Mouse (Mus musculus) right cerebral cortex, postnatal 14 days (tissue): ENCODE data around the gene Tcap.

Experiments used
- DNase-seq: peaks from one replicate; pipeline ENCODE4 v3.0.0; 2022

Gene Tcap

DNA sequence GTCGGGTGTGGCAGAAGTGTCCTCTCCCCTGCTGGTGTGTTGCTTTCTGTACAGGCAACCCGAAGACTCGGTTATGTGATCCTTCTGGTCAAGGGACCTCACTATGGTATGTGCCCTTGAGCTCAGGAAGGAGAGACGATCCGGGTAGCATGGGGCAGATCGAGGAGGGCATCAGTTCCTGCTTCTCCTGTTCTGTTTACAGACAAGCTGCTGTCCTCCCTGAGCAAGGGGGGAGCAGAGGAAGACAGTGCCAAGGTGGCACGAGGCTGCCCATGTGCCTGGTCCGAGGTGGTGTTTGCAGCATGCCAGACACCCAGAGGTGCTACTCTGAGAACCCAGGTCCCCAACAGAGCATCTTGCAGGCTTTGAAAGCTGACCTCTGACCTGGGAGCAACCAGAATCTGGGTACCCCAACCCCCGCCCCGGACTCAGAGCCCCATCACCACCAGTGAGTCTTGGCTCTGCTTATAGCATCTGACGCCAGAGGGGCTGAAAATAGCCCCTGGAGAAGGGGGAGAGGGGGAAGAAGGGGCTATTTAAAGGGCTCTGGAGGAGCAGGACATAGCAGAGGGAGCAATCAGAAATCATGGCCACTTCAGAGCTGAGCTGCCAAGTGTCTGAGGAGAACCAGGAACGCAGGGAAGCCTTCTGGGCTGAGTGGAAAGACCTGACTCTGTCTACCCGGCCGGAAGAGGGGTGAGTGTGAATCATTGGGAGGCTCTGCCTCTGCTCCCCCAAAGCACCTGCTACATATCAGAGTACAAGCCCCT, at the start of gene Tcap:
Gene Tcap (plus strand): TSS at position 551 of the 770 bp plus-strand sequence.
- DNase-seq: no peak

DNA sequence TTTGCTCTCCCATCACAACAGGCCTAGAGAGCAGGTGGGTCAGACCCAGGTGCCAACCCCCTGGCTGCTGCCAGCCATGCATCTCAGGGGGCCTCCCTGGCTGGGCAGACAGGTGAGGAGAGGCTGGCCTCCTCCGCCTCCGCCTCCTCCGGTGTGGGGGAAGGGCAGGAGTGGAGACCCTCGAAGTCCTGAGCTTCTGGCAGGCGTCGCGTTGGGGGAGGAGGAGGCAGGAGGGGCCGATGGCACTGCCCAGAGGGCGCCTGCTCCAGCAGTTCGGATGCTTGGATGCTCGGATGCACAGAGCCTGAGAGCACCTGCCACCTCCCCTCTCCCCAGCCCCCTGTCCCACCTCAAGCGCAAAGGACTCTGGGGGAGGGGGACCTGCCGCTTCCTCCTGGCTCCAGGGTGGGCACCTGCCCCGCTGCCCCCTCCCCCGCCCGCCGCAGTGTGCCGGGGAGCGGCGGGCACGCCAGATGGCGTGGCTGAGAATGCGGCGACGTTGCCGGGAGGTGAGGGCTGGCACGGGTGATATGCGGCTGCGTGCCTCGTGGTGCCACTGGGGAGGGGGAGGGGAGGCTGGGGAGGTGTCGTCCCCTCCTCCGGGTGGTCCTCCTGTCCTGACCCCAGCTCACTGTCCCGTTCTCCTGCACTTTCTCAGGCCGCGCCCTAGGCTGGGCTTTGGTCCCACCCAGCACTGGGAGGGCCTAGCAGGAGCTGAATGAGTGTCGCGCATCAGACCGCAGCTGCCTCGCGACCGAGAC, 49.5 kb upstream of the Tcap start:
- peak; percentile 52 for DNase-seq

GRCm38 (mm10) chr11:98335250-98335649, 48.4 kb upstream of the Tcap start:
- DNase-seq: no peak

DNA sequence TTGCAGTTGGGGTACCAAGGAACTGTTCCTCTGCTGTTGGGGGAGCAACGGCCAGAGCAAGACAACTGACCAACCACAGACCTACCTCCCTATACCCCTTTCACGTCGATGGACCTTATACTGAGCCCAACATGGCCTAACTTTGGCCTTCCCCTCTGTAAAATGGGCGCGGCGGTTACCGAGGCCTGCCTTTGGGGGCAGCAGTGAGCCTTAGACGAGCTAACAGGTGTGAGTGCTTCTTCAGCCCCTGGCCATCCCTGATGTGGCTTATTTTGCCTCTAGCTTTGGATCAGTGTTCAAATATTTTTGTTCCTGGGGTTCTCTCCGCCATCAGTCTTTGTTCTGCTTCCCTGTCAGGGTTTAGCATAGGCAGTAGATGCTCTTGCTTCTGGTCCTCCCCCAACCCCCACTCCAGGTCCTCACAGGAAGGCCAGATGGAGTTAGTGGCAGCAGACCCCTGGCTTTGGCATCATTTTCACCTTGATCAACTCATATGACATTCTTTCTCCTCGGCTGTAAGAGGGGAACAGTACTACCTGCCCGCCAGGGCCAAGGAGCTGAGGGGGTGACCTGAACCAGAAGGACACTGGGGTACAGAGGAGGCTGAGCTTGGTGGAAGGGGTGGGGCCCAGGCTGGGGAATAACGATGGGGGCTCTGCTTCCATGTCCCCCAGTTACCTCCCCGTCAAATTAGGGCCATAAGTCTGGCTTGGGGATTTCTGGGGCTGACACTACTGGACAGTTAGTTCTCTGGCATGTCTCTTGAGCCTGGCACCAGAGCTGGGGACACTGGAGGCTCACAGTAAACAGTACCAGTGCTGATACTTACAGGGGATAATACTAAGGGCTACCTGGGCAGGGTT, 47.1 kb upstream of the Tcap start:
- no peak for DNase-seq

- DNase-seq: peak; percentile 82
Measured at GRCm38 (mm10) chr11:98338507-98338961, 45.1 kb upstream of the Tcap start.

- no peak for DNase-seq
Measured at GRCm38 (mm10) chr11:98339071-98339501, 44.5 kb upstream of the Tcap start.

GRCm38 (mm10) chr11:98339679-98340287, 43.8 kb upstream of the Tcap start:
- no peak for DNase-seq

DNA sequence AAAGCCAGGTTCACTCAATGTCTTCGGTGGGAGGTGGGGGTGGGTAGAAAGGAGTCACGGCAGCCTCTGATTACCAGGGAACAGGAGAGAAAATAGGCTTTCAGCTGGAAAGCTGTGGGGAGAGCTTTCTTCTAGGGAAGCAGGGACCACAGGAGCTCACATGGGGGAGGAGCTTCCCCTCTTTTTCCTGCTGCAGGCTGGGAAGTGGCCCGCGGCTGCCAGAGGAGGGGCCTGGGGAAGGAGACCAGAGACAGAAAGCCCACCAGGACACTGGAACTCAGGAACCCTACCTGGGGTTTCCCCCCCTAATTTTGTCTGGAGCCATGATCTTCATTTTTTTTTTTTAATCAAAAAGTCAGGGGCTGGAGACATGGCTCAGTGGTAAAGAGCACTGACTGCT, 43.0 kb upstream of the Tcap start:
- DNase-seq: no peak

GRCm38 (mm10) chr11:98341174-98341573, 42.4 kb upstream of the Tcap start:
- DNase-seq: no peak

DNA sequence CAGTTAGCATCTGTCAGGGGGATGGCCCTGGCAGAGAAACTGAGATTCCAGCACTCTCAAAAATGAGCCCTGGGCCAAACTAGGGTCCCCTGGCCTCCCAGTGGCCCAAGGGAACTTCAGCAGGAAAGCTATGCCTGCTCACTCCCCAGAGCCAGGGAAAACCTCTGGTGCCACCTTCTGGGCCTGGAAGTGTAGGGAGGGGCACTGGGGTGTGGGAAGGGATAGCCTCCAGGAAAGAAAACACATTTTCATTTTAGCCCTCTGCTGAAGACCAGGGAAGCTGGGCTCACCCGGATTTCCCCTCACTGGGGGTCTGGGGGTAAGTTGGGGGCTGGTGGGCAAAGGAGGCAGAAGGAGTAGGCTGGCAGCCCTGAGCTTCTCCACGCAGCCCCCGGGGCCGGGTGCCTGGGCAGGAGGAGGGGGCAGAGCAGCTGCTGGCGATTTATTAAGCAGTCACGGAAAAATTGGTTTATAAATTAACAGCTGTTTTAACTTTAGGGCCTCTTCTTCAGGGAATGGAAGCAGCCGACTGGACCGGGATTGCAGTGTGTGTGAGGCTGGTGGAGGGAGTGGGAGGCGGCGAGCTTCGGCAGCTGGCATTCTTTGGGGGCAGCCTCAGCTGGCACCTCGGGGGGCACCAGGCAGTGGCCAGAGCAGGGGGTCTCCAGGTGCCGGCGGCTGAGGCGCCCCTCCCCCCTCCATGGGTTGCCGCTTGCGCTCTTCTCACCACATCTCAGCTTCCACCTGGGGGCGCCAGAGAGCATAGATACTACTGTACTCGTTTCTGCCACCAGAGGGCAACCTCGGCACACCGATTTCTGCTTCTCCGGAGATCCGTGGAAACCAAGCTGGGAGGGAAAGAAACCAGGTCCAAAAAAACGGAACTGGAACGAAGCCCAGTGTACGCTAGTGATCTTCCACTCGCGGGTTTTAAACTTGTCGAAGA, 41.3 kb upstream of the Tcap start:
- DNase-seq: peak; percentile 96

GRCm38 (mm10) chr11:98345253-98345652, 38.4 kb upstream of the Tcap start:
- peak; percentile 83 for DNase-seq

GRCm38 (mm10) chr11:98346168-98346567, 37.4 kb upstream of the Tcap start:
- DNase-seq: no peak

- DNase-seq: no peak
Measured at GRCm38 (mm10) chr11:98347385-98348082, 36.1 kb upstream of the Tcap start.

DNA sequence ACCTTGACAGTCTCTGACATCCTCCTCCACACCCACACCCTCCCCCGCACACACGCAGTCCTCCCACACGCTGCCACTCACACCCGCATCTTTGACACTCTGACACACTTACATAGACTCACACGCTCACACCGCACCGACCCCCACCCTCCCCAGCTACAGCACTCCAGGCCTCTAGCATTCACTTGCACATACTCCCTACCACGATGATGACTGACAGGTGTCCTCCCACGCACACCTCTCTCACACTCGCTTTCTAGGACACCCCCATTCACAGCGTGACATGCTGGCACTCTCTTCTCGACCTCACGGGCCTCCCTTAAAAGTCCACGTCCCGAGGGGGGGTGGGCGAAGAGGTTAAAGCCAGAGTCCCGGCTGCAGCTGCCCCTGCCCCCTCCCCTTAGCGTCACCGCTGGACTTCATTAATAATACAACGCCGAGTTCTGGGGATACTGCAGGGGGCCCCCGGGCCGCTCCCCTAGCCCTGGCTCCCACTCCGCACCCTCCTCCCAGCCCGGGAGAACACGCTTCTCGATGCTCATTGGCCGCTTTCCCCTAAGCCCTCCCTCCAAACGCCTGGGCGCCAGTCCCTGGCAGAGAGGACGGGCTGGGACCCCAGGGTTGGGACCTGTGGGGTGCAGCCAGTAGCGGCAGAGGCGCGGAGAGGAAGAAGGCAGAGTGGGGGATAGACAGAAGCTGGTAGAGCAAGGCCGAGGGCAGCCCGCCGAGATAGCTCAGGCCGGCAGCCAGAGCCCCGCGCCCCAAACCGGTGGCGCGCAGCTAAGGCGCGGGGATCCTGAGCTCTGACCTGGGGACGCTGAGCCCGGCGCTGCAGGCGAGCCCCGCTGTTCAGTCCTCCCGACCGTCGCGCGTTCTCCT, 35.3 kb upstream of the Tcap start, which contains the start of gene Ppp1r1b:
Gene Ppp1r1b (plus strand): TSS at position 322 of the 879 bp plus-strand sequence.
- DNase-seq: peak; percentile 71

DNA sequence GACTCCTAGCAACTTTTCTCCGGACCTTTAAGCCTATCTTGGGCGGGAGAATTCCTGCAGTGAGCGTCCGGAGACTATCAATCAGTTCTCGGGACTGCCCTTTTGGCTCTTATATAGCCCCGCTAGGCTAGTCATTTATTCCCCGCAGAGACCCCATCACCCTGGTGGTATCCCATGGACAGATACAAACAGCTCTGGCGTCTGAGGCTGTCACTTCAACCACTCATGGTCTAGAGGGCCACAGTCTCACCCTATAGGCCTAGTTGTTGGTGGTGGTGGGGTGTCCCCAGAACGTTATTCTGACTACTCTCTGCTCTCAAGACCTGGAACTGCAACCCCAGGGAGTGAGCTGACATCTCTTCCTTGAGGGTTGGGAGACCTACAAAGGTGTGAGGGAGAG, 34.3 kb upstream of the Tcap start:
- no peak for DNase-seq

DNA sequence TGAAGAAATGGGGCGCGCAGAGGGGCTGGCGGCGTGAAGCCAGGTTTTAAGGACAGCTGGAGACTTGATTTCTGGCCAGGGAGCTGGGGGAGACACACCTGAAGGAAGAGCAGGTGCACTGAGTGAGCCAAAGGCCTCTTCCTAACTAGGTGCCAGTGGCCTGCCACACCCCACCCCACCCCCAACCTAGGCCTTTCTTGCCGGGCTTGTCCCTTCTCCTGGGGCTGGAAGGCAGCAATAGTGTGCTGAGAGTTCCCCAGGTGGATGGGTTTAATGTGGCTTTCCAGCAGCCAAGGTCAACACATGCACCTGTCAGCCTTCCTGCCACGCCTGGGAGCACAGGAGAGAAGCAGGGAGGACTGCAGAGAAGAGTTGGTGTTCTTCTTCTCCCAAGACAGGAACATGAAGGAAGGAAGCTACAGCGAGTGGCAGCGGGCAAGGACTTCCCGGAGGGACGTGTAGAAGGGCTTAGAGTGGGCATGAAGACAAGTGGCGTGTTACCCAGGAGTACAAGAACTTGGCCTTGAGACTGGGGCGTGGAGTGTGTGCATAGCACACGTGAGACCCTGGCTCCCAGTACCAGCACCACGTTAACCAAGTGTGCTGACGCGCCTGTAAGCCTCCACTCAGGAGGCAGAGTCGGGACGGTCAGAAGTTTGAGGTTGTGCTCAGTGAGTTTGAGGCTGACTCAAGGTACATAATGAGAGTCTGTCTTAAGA, 31.2 kb upstream of the Tcap start:
- DNase-seq: no peak

- DNase-seq: no peak
Measured at GRCm38 (mm10) chr11:98353651-98354211, 29.9 kb upstream of the Tcap start.

GRCm38 (mm10) chr11:98354445-98354844, 29.2 kb upstream of the Tcap start:
- DNase-seq: no peak
